Mouse (Mus musculus): ENCODE results near the gene Tuba8. TPM values are rescaled to one million over a fixed set of nuclear protein-coding genes. Genes with fewer than 3 reads are reported as not detected.

Gene Tuba8
- total RNA-seq, 1 experiment from 2014 or later = 17.5 TPM

Other genes starting within 250 kb of the Tuba8 start
- 56.9 and 59.6 TPM in 2 replicates for gene Mical3, start 79.7 kb upstream of the Tuba8 start, total RNA-seq (2021)
- gene Pex26, start 27.0 kb upstream of the Tuba8 start, total RNA-seq (2021) = 11.9 and 12.7 TPM in 2 replicates
- 1.2 and 1.9 TPM in 2 replicates for gene Usp18, start 35.2 kb downstream of the Tuba8 start, total RNA-seq (2021)
- gene Slc6a13, start 89.5 kb downstream of the Tuba8 start, total RNA-seq (2021) = 3.2 and 17.9 TPM in 2 replicates
- gene Slc6a12, start 132.4 kb downstream of the Tuba8 start, total RNA-seq (2021) = 1.9 and 8.0 TPM in 2 replicates